Mouse (Mus musculus): ENCODE measurements around the gene Mxra7. TPM values are rescaled to one million over a fixed set of nuclear protein-coding genes. Genes with fewer than 3 reads are reported as not detected.
A peak's percentile ranks its signal among the peaks of the same experiment; 100 is the strongest.

Gene Mxra7
- polyA plus RNA-seq, 1 experiment from 2014 or later: 33.6 TPM

- TF ChIP-seq CTCF (IDR thresholded peaks at IDR 0.05; ENCODE audit: low read depth): no peak
Measured at GRCm38 (mm10) chr11:116822215-116822614, 5.6 kb downstream of the Mxra7 start.

GRCm38 (mm10) chr11:116821057-116821940 lies 6.5 kb downstream of the Mxra7 start:
- no peak overlapping the region for H3K4me3 ChIP-seq (ENCODE audit: low read depth, low read length)
- no peak for TF ChIP-seq CTCF (IDR thresholded peaks at IDR 0.05; ENCODE audit: low read depth)
- H3K9ac ChIP-seq (ENCODE audit: low read depth, low read length): no peak overlapping the region
- ATAC-seq: no peak
- H3K27ac ChIP-seq (ENCODE audit: low read depth, low read length): no peak overlapping the region
- no peaks in the 10 kb centered on the region for H3K9me3 ChIP-seq (ENCODE audit: control insufficient read depth)
- no peak overlapping the region for H3K4me2 ChIP-seq (replicated peaks; ENCODE audit: low read depth)
- 65% methylated on average over 13 of the region's 13 CpGs for WGBS
- H3K27me3 ChIP-seq (replicated peaks; ENCODE audit: control insufficient read depth, insufficient read depth, low read length): no peaks in the 10 kb centered on the region
- H3K36me3 ChIP-seq (ENCODE audit: control insufficient read depth, insufficient read depth): no peaks in the 10 kb centered on the region
- peaks cover 10% of the 10 kb centered on the region; the same call in 1 of the 2 replicates for H3K4me1 ChIP-seq (replicated peaks; ENCODE audit: control insufficient read depth, insufficient read depth, low read length)

More at GRCm38 (mm10) chr11:116822215-116822614, 5.6 kb downstream of the Mxra7 start:
- whole genome bisulfite sequencing: 54% methylated on average over 10 of the region's 10 CpGs
- Histone ChIP-seq H3K27ac (ENCODE audit: low read depth, low read length) (no peak overlapping the region), H3K4me2 (replicated peaks; ENCODE audit: low read depth) (no peak overlapping the region), H3K36me3 (ENCODE audit: control insufficient read depth, insufficient read depth) (no peaks in the 10 kb centered on the region), H3K9ac (ENCODE audit: low read depth, low read length) (no peak overlapping the region), H3K9me3 (ENCODE audit: control insufficient read depth) (no peaks in the 10 kb centered on the region), H3K27me3 (replicated peaks; ENCODE audit: control insufficient read depth, insufficient read depth, low read length) (no peaks in the 10 kb centered on the region), H3K4me3 (ENCODE audit: low read depth, low read length) (no peak overlapping the region), H3K4me1 (replicated peaks; ENCODE audit: control insufficient read depth, insufficient read depth, low read length) (peaks cover 8% of the 10 kb centered on the region; the same call in 1 of the 2 replicates)
- ATAC-seq: no peak

GRCm38 (mm10) chr11:116819932-116820593 lies 7.8 kb downstream of the Mxra7 start:
- H3K9ac ChIP-seq (ENCODE audit: low read depth, low read length): no peak overlapping the region
- no peak for ATAC-seq
- 72% methylated on average over 5 of the region's 5 CpGs for WGBS
- H3K27ac ChIP-seq (ENCODE audit: low read depth, low read length): no peak overlapping the region
- H3K27me3 ChIP-seq (replicated peaks; ENCODE audit: control insufficient read depth, insufficient read depth, low read length): no peaks in the 10 kb centered on the region
- TF ChIP-seq CTCF (IDR thresholded peaks at IDR 0.05; ENCODE audit: low read depth): no peak
- no peak overlapping the region for H3K4me2 ChIP-seq (replicated peaks; ENCODE audit: low read depth)
- H3K4me3 ChIP-seq (ENCODE audit: low read depth, low read length): no peak overlapping the region
- no peaks in the 10 kb centered on the region for H3K9me3 ChIP-seq (ENCODE audit: control insufficient read depth)
- H3K36me3 ChIP-seq (ENCODE audit: control insufficient read depth, insufficient read depth): no peaks in the 10 kb centered on the region
- peaks cover 10% of the 10 kb centered on the region for H3K4me1 ChIP-seq (replicated peaks; ENCODE audit: control insufficient read depth, insufficient read depth, low read length)

DNA sequence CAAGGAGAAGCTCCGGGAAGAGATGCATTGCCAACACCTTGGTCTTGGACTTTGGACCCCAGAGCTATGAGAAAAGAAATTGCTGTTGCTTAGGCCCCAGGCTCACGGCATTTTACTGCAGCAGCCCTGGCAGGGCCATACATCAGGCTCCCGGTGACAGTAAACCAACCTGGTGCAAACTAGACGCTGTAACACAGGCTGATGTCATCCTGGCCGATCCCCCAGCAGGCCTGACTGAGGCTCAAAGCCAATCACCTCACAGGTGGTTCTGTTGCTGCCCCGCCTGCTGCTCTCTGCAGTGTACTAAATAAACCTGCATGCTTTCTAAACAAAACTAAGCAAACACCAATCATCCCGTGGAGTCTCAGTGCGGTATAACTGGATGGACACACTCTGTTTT lies 9.1 kb downstream of the Mxra7 start:
- Histone ChIP-seq H3K27me3 (replicated peaks; ENCODE audit: control insufficient read depth, insufficient read depth, low read length) (no peaks in the 10 kb centered on the region), H3K9me3 (ENCODE audit: control insufficient read depth) (no peaks in the 10 kb centered on the region), H3K4me3 (ENCODE audit: low read depth, low read length) (no peak overlapping the region), H3K4me2 (replicated peaks; ENCODE audit: low read depth) (no peak overlapping the region), H3K36me3 (ENCODE audit: control insufficient read depth, insufficient read depth) (no peaks in the 10 kb centered on the region; the same call in 1 of the 2 replicates), H3K4me1 (replicated peaks; ENCODE audit: control insufficient read depth, insufficient read depth, low read length) (peaks cover 17% of the 10 kb centered on the region), H3K9ac (ENCODE audit: low read depth, low read length) (no peak overlapping the region), H3K27ac (ENCODE audit: low read depth, low read length) (peak overlapping the region; percentile 31; the same call in 1 of the 2 replicates)
- no peak for TF ChIP-seq CTCF (IDR thresholded peaks at IDR 0.05; ENCODE audit: low read depth)
- peak; percentile 92 for ATAC-seq
- WGBS: 25% methylated on average over 8 of the region's 8 CpGs

DNA sequence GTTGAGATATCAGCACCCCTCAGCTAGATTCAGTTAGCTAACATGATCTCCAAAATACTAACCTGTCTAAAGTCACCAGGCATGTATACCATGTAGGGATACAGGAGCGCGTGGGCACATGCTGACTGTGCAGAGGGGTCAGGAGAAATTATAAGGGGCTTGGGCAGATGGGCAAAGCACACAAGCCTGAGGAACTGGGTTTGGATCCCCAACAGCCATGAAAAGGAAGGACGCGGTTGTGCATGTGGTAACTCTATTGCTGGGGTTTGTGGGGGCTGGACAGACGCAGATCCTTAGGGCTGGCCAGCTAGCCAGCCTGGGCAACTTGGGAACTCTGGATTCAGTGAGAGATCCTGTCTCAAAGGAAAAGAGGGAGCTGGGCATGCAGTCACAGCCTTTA lies 10.3 kb downstream of the Mxra7 start:
- Histone ChIP-seq H3K36me3 (ENCODE audit: control insufficient read depth, insufficient read depth) (no peaks in the 10 kb centered on the region; the same call in 1 of the 2 replicates), H3K9me3 (ENCODE audit: control insufficient read depth) (no peaks in the 10 kb centered on the region), H3K4me3 (ENCODE audit: low read depth, low read length) (no peak overlapping the region), H3K27me3 (replicated peaks; ENCODE audit: control insufficient read depth, insufficient read depth, low read length) (no peaks in the 10 kb centered on the region), H3K4me1 (replicated peaks; ENCODE audit: control insufficient read depth, insufficient read depth, low read length) (peaks cover 17% of the 10 kb centered on the region), H3K27ac (ENCODE audit: low read depth, low read length) (no peak overlapping the region), H3K9ac (ENCODE audit: low read depth, low read length) (no peak overlapping the region), H3K4me2 (replicated peaks; ENCODE audit: low read depth) (no peak overlapping the region)
- WGBS: 97% methylated on average over 5 of the region's 5 CpGs
- no peak for TF ChIP-seq CTCF (IDR thresholded peaks at IDR 0.05; ENCODE audit: low read depth)
- no peak for ATAC-seq

GRCm38 (mm10) chr11:116816769-116817168 lies 11.1 kb downstream of the Mxra7 start:
- no peak for ATAC-seq
- Histone ChIP-seq H3K4me2 (replicated peaks; ENCODE audit: low read depth) (no peak overlapping the region), H3K9ac (ENCODE audit: low read depth, low read length) (no peak overlapping the region), H3K27me3 (replicated peaks; ENCODE audit: control insufficient read depth, insufficient read depth, low read length) (no peaks in the 10 kb centered on the region), H3K4me3 (ENCODE audit: low read depth, low read length) (no peak overlapping the region), H3K9me3 (ENCODE audit: control insufficient read depth) (no peaks in the 10 kb centered on the region), H3K4me1 (replicated peaks; ENCODE audit: control insufficient read depth, insufficient read depth, low read length) (peaks cover 17% of the 10 kb centered on the region), H3K36me3 (ENCODE audit: control insufficient read depth, insufficient read depth) (no peaks in the 10 kb centered on the region; the same call in 1 of the 2 replicates), H3K27ac (ENCODE audit: low read depth, low read length) (no peak overlapping the region)
- WGBS: 74% methylated on average over 5 of the region's 5 CpGs
- 0 out of 2 replicates have a peak, but pooled peaks have one; percentile 18 for TF ChIP-seq CTCF (IDR thresholded peaks at IDR 0.05; ENCODE audit: low read depth)

All from intestine, postnatal 0 days (tissue).